Mouse (Mus musculus) ES-Bruce4 (cell line): ENCODE results near the gene Tomm40l. TPM values are rescaled to one million over a fixed set of nuclear protein-coding genes. Genes with fewer than 3 reads are reported as not detected.

Source experiments
- H3K27ac ChIP-seq: 2 replicates; pipeline ENCODE4 v1.5.1; 2012; ENCODE audit warnings: low read length, inconsistent platforms; ENCODE audit not compliant: insufficient read depth
- H3K27me3 ChIP-seq: 2 replicates; pipeline ENCODE4 v1.6.1; 2012; ENCODE audit warnings: mild to moderate bottlenecking, low read length, inconsistent platforms; ENCODE audit not compliant: control insufficient read depth, poor library complexity, insufficient read depth, severe bottlenecking
- H3K36me3 ChIP-seq: 2 replicates; pipeline ENCODE4 v1.6.1; 2012; ENCODE audit warnings: inconsistent platforms, mild to moderate bottlenecking, low read length, moderate library complexity; ENCODE audit not compliant: control insufficient read depth, poor library complexity, insufficient read depth, severe bottlenecking
- H3K4me1 ChIP-seq: one replicate; pipeline ENCODE4 v1.8.1; 2011; ENCODE audit warnings: low read length; ENCODE audit not compliant: control insufficient read depth, insufficient read depth
- H3K4me3 ChIP-seq: 2 replicates; pipeline ENCODE4 v1.5.1; 2011; ENCODE audit warnings: low read depth, mild to moderate bottlenecking, low read length
- H3K9ac ChIP-seq: 2 replicates; pipeline ENCODE4 v1.6.1; 2012; ENCODE audit warnings: low read depth, mild to moderate bottlenecking, inconsistent platforms; ENCODE audit not compliant: poor library complexity, severe bottlenecking
- H3K9me3 ChIP-seq: replicated peaks from 2 replicates; pipeline ENCODE4 v1.6.1; 2012; ENCODE audit warnings: mild to moderate bottlenecking, low read length, inconsistent platforms; ENCODE audit not compliant: control insufficient read depth, poor library complexity, insufficient read depth, severe bottlenecking
- CTCF ChIP-seq: IDR thresholded peaks from one replicate; pipeline ENCODE4 v1.8.1; 2011; ENCODE audit warnings: low read depth, low read length
- EP300 ChIP-seq: IDR thresholded peaks from 2 replicates; pipeline ENCODE4 v1.6.1; 2011; ENCODE audit warnings: low read depth, low read length; ENCODE audit not compliant: insufficient read depth
- POLR2A ChIP-seq: IDR thresholded peaks from one replicate; pipeline ENCODE4 v1.8.1; 2011; ENCODE audit warnings: low read length; ENCODE audit not compliant: insufficient read depth
- polyA plus RNA-seq: library from polyadenylated mRNA; stranded (reverse); fragments of >200 nt; gene quantifications from 2 replicates; pipeline ENCODE4 v1.2.4, GENCODE M21; 2011; ENCODE audit warnings: low read depth; ENCODE audit not compliant: missing spikeins, insufficient read depth, insufficient read length

The Tomm40l gene
- polyA plus RNA-seq, 1 experiment: 25.1 TPM

DNA sequence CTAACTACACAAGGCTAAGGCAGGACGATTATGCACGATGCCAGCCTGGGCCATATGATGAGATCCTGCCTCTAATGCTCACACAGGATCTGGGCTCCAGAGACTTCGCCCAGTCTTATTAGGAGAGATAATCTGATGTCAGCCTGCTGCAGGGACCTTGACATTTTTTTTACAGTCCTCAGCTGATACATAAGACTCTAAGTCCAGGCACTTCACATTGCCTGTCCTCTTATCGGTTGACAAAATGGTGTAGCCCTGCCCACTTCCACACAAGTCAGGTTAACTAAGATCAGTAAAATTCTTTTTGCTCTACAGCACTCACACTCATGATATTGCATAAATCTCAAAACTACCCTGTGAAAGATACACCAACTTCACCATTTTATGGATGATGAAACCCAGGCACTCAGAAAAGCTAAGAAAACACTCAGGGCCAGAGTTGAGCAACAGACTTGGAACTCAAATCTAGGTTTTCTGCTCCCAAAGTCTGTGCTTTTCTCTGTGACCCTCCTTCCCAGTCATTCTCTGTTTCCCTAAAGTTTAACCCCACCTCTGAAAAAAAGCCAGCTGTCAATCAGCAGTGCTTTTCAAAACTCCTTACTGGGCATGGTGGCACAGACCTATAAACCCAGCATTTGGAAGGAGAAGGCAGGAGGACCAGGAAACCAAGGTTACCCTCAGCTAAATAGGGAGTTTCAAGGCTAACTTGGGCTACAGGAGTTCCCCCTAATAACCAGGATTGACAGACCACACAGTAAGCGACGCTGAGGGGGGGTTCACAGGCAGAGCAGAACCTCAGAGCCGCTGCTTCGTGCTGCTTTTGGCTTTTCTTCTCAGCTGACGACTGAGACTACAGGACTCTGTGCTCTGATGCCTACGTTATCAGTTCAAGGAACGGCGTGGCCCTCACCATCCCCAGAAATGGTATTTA is 10.8 kb upstream of the Tomm40l start:
- Histone ChIP-seq H3K36me3 (peaks cover 30% of the 10 kb centered on the region), H3K4me3 (no peak overlapping the region), H3K9me3 (no peaks in the 10 kb centered on the region), H3K4me1 (peaks cover 4% of the 10 kb centered on the region), H3K27me3 (no peaks in the 10 kb centered on the region), H3K27ac (no peak overlapping the region), H3K9ac (no peak overlapping the region)
- no peak for TF ChIP-seq EP300
- TF ChIP-seq CTCF: no peak
- no peak for TF ChIP-seq POLR2A

DNA sequence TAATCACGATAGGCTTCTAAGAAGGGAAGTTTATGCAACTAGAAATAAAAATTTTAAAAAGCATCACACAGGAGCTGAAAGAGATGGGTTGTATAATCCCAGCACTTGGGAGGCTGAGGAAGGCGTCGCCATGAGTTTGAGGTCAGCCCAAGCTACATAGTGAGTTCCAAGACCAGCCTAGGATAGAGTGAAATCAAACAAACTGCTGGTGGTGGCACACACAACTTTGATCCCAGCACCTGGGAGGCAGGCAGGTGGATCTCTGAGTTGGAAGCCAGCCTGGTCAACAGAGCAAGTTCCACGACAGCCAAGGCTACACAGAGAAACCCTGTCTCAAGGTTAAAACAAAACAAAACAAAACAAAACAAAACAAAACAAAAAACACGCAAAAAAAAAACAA is 10.0 kb upstream of the Tomm40l start:
- Histone ChIP-seq H3K36me3 (peaks cover 24% of the 10 kb centered on the region), H3K27me3 (no peaks in the 10 kb centered on the region), H3K4me3 (no peak overlapping the region), H3K9ac (no peak overlapping the region), H3K27ac (no peak overlapping the region), H3K4me1 (peaks cover 4% of the 10 kb centered on the region), H3K9me3 (no peaks in the 10 kb centered on the region)
- TF ChIP-seq EP300 (no peak), CTCF (no peak), POLR2A (no peak)

GRCm38 (mm10) chr1:171231844-171232243 is 9.5 kb upstream of the Tomm40l start:
- TF ChIP-seq POLR2A (no peak), EP300 (no peak), CTCF (no peak)
- H3K4me3 ChIP-seq: no peak overlapping the region

DNA sequence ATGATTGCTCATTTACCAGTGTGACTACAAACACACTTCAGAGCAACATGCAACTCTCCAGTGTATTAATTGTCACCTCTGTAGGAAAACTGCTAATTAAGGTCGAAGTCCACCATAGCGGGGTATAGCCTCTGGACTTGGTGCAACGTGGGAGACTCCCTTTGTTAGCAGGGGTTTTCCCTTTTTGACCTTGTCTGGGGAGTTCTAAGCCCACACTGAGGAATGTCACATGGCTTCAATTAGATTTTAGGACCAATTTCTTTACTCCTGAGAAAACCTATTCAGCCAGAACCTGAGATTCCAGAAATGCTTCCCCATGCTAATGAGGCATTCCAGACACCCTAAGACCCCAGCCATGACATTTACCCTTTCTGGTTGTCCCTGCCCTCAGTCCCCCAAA is 7.9 kb upstream of the Tomm40l start:
- peaks cover 5% of the 10 kb centered on the region for H3K4me1 ChIP-seq
- H3K9ac ChIP-seq: no peak overlapping the region
- H3K27me3 ChIP-seq: no peaks in the 10 kb centered on the region
- no peak for TF ChIP-seq CTCF
- TF ChIP-seq EP300: no peak
- TF ChIP-seq POLR2A: no peak
- H3K27ac ChIP-seq: no peak overlapping the region
- H3K9me3 ChIP-seq: no peaks in the 10 kb centered on the region
- H3K36me3 ChIP-seq: peaks cover 7% of the 10 kb centered on the region
- H3K4me3 ChIP-seq: no peak overlapping the region

More at GRCm38 (mm10) chr1:171231844-171232243, 9.5 kb upstream of the Tomm40l start:
- peaks cover 20% of the 10 kb centered on the region for H3K36me3 ChIP-seq
- peaks cover 4% of the 10 kb centered on the region for H3K4me1 ChIP-seq
- no peaks in the 10 kb centered on the region for H3K9me3 ChIP-seq
- H3K9ac ChIP-seq: no peak overlapping the region
- no peaks in the 10 kb centered on the region for H3K27me3 ChIP-seq
- no peak overlapping the region for H3K27ac ChIP-seq

DNA sequence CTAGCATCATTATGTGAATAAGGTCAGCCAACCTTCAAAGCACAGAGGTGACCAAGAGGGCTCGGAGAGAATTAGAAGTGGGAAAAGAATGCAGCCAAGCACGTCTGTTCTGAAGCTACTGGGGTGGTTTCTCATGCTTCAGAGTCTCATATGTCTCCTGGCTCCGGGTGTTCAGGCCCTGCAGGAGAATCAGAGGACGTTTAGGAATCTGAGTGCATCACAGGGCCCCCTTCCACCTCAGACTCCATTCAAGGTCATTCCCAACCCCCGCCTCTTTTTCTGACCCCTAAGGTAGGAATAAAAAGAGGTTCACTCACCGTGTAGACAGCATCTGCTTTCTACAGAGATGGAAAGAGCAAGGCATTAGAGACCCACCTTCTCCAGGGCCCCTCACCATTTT is 7.4 kb upstream of the Tomm40l start:
- TF ChIP-seq CTCF (no peak), POLR2A (no peak), EP300 (no peak)
- Histone ChIP-seq H3K27ac (no peak overlapping the region), H3K4me1 (peaks cover 7% of the 10 kb centered on the region), H3K27me3 (no peaks in the 10 kb centered on the region), H3K9me3 (no peaks in the 10 kb centered on the region), H3K9ac (no peak overlapping the region), H3K4me3 (no peak overlapping the region), H3K36me3 (peaks cover 2% of the 10 kb centered on the region; the same call in 1 of the 2 replicates)

GRCm38 (mm10) chr1:171227879-171228278 is 5.6 kb upstream of the Tomm40l start:
- no peaks in the 10 kb centered on the region for H3K27me3 ChIP-seq
- H3K27ac ChIP-seq: no peak overlapping the region
- H3K9me3 ChIP-seq: no peaks in the 10 kb centered on the region
- no peaks in the 10 kb centered on the region for H3K36me3 ChIP-seq
- no peak overlapping the region for H3K4me3 ChIP-seq
- H3K4me1 ChIP-seq: peaks cover 7% of the 10 kb centered on the region
- no peak overlapping the region for H3K9ac ChIP-seq
- TF ChIP-seq EP300 (no peak), POLR2A (no peak), CTCF (no peak)
